Mouse (Mus musculus) kidney, adult 9 months (tissue): ENCODE data around the gene Hsf5.

Experiments
- DNase-seq: peaks from one replicate; pipeline ENCODE4 v3.0.0; 2022

Hsf5 gene

GRCm38 (mm10) chr11:87688478-87689203, 71.7 kb downstream of the Hsf5 start:
- DNase-seq: no peak

GRCm38 (mm10) chr11:87689402-87689808, 72.4 kb downstream of the Hsf5 start:
- DNase-seq: peak; percentile 83

GRCm38 (mm10) chr11:87690054-87690740, 73.2 kb downstream of the Hsf5 start:
- DNase-seq: no peak

- DNase-seq: no peak
Observed at GRCm38 (mm10) chr11:87697131-87697682, 80.2 kb downstream of the Hsf5 start.

GRCm38 (mm10) chr11:87698126-87698525, 81.2 kb downstream of the Hsf5 start:
- DNase-seq: no peak

- no peak for DNase-seq
Observed at GRCm38 (mm10) chr11:87701108-87701507, 84.1 kb downstream of the Hsf5 start.

GRCm38 (mm10) chr11:87701877-87702620, 85.1 kb downstream of the Hsf5 start:
- DNase-seq: peak; percentile 43

- no peak for DNase-seq
Observed at GRCm38 (mm10) chr11:87703654-87704053, 86.7 kb downstream of the Hsf5 start.

GRCm38 (mm10) chr11:87704289-87704688, 87.3 kb downstream of the Hsf5 start:
- peak; percentile 75 for DNase-seq

GRCm38 (mm10) chr11:87707570-87707969, 90.6 kb downstream of the Hsf5 start:
- DNase-seq: no peak

GRCm38 (mm10) chr11:87708979-87709378, 92.0 kb downstream of the Hsf5 start:
- no peak for DNase-seq
